ENCODE assay signal across 14 mouse cellular contexts in genomic region chr13:112363218-112363617, GRCm38 (mm10).
DNase-seq lines count a peak whose midpoint lies in the region; ATAC-seq and TF ChIP-seq lines count a peak whose summit lies in the region.
"Had no signal": no experiment of that assay in that cellular context is flagged by ENCODE, and none has a peak within 500 bp of the region (broad histone marks: within the 10 kb centered on the region; RNA-seq: fewer than 3 reads in every experiment).

No protein-coding gene starts in this region.

- no peaks in the 10 kb centered on the region for H3K9me3 ChIP-seq in hindbrain, embryonic 10.5 days
- no peaks in the 10 kb centered on the region for H3K9me3 ChIP-seq in hindbrain, embryonic 13.5 days
- H3K9me3 ChIP-seq: midbrain, embryonic 15.5 days had no signal

- no peak for TF ChIP-seq CTCF in C2C12 (IDR thresholded peaks at IDR 0.05; ENCODE audit: control insufficient read depth, insufficient read depth, insufficient read length)

- no peak overlapping the region for H3K4me3 ChIP-seq in hindbrain, embryonic 10.5 days
- H3K4me3 ChIP-seq in hindbrain, embryonic 13.5 days = no peak overlapping the region
- no peak overlapping the region for H3K4me3 ChIP-seq in C2C12 (ENCODE audit: insufficient read depth, poor library complexity, severe bottlenecking)
- H3K4me3 ChIP-seq: midbrain, embryonic 15.5 days had no signal

- H3K36me3 ChIP-seq in hindbrain, embryonic 10.5 days = no peaks in the 10 kb centered on the region
- no peaks in the 10 kb centered on the region for H3K36me3 ChIP-seq in hindbrain, embryonic 13.5 days
- H3K36me3 ChIP-seq in C2C12 (ENCODE audit: control insufficient read depth, insufficient read depth) = no peaks in the 10 kb centered on the region
- H3K36me3 ChIP-seq: midbrain, embryonic 15.5 days had no signal

- no peaks in the 10 kb centered on the region for H3K79me2 ChIP-seq in C2C12 (ENCODE audit: control insufficient read depth, insufficient read depth)

- no peaks in the 10 kb centered on the region for H3K79me3 ChIP-seq in C2C12 (ENCODE audit: low read depth)

- intact Hi-C loops in heart, postnatal 10 days (cut with DNase I) = no loop called here
- intact Hi-C loops in left cerebral cortex, postnatal 36 days (cut with DNase I) = no loop called here

- no peak for DNase-seq in hindbrain, embryonic 10.5 days (ENCODE audit: low spot score)
- DNase-seq in brain, adult 2 months (ENCODE audit: low read depth, low spot score) = peak; percentile 17
- peak; percentile 48 to 49 for DNase-seq in heart, postnatal 10 days
- no peak for DNase-seq in left cerebral cortex, postnatal 36 days (ENCODE audit: low spot score in 2 of 2)
- DNase-seq in ovary, postnatal 10 days (ENCODE audit: low spot score) = no peak
- no peak for DNase-seq in cerebellum, adult 11-12 months
- DNase-seq: cerebellum, postnatal 25 days had no signal

- 93% methylated on average over 10 of the region's 10 CpGs for WGBS in hindbrain, embryonic 10.5 days
- 89% methylated on average over 10 of the region's 10 CpGs for WGBS in hindbrain, embryonic 13.5 days

- peak overlapping the region; percentile 52 for H3ac ChIP-seq in C2C12 (ENCODE audit: control insufficient read depth, insufficient read length, low read depth)

- no peaks in the 10 kb centered on the region for H3K27me3 ChIP-seq in hindbrain, embryonic 10.5 days (ENCODE audit: insufficient read depth, poor library complexity, severe bottlenecking)
- H3K27me3 ChIP-seq in hindbrain, embryonic 13.5 days = no peaks in the 10 kb centered on the region
- no peaks in the 10 kb centered on the region for H3K27me3 ChIP-seq in C2C12 (ENCODE audit: control insufficient read depth, insufficient read depth, insufficient read length)
- H3K27me3 ChIP-seq: CH12.LX; midbrain, embryonic 15.5 days had no signal

- no peak overlapping the region for H3K9ac ChIP-seq in hindbrain, embryonic 13.5 days
- H3K9ac ChIP-seq: liver, embryonic 14.5 days; midbrain, embryonic 15.5 days had no signal

- no peak overlapping the region for H3K4me2 ChIP-seq in hindbrain, embryonic 13.5 days
- H3K4me2 ChIP-seq: midbrain, embryonic 15.5 days had no signal

- H3K27ac ChIP-seq in hindbrain, embryonic 10.5 days = peak overlapping the region; percentile 25; the same call in 1 of the 2 replicates
- H3K27ac ChIP-seq in hindbrain, embryonic 13.5 days = no peak overlapping the region
- H3K27ac ChIP-seq: liver, embryonic 14.5 days; midbrain, embryonic 15.5 days had no signal

- H3K4me1 ChIP-seq in hindbrain, embryonic 10.5 days (replicated peaks) = peaks cover 16% of the 10 kb centered on the region; the same call in 1 of the 2 replicates
- H3K4me1 ChIP-seq in hindbrain, embryonic 13.5 days (replicated peaks) = no peaks in the 10 kb centered on the region
- H3K4me1 ChIP-seq: midbrain, embryonic 15.5 days had no signal

- no peak for ATAC-seq in hindbrain, embryonic 13.5 days (ENCODE audit: low FRiP score)
- ATAC-seq: forebrain, embryonic 16.5 days; inflammation-experienced regulatory T-cells, adult 6 months; midbrain, embryonic 15.5 days had no signal

TF ChIP-seq in C2C12, 6 proteins besides CTCF, POLR2A, EP300 and RAD21:
- TF ChIP-seq CEBPB (IDR thresholded peaks at IDR 0.05; ENCODE audit: low read depth) (no peak), USF1 (IDR thresholded peaks at IDR 0.05; ENCODE audit: low read depth) (peak; percentile 9), MAX (IDR thresholded peaks at IDR 0.05) (peak; percentile 91)

Comparison
In these comparisons a context has a peak if more than half of its experiments do, and no peak if none do; other contexts are left out.
1. DNase-seq: peak in brain, adult 2 months (single experiment) and heart, postnatal 10 days (2 of 2); none in hindbrain, embryonic 10.5 days (single experiment), left cerebral cortex, postnatal 36 days (0 of 2), ovary, postnatal 10 days (single experiment) and cerebellum, adult 11-12 months (single experiment).